Mouse (Mus musculus): Measurements from ENCODE around the gene Thrb. TPM values are rescaled to one million over a fixed set of nuclear protein-coding genes. Genes with fewer than 3 reads are reported as not detected.

Gene Thrb
- polyA plus RNA-seq, 1 experiment = 0.65 TPM

DNA sequence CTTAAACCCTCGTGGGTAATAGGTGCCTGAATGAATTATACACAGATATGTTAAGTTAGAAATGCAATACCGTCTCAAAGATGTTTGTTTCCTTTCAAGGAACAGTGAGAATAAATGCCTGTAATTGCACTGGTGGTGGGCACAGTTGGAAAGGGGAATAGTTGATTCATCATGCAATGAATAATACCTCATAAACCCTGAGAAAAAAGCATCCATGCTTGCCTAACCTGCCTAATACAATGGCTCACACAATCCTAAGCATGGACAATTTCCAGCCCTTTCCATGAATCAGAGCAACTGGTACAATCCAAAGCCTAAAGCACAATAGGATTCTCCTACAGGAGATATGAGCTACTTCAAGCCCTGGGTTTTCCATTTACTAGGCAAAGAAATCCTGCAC lies 299.8 kb downstream of the Thrb start:
- Histone ChIP-seq H3K27ac (ENCODE audit: insufficient read depth, low read length) (no peak overlapping the region), H3K36me3 (ENCODE audit: control insufficient read depth, insufficient read depth, low read length) (no peaks in the 10 kb centered on the region), H3K4me3 (ENCODE audit: extremely low read depth, insufficient read depth, insufficient read length) (no peak overlapping the region), H3K4me1 (ENCODE audit: control insufficient read depth, insufficient read depth, insufficient read length) (no peaks in the 10 kb centered on the region), H3K27me3 (ENCODE audit: control insufficient read depth, insufficient read depth, low read length) (no peaks in the 10 kb centered on the region)
- WGBS = 72% methylated on average over 2 of the region's 2 CpGs
- TF ChIP-seq POLR2A (IDR thresholded peaks at IDR 0.05; ENCODE audit: low read depth, low read length) = no peak
- DNase-seq (ENCODE audit: low read depth in 1 of 2, low spot score in 2 of 2) = no peak

DNA sequence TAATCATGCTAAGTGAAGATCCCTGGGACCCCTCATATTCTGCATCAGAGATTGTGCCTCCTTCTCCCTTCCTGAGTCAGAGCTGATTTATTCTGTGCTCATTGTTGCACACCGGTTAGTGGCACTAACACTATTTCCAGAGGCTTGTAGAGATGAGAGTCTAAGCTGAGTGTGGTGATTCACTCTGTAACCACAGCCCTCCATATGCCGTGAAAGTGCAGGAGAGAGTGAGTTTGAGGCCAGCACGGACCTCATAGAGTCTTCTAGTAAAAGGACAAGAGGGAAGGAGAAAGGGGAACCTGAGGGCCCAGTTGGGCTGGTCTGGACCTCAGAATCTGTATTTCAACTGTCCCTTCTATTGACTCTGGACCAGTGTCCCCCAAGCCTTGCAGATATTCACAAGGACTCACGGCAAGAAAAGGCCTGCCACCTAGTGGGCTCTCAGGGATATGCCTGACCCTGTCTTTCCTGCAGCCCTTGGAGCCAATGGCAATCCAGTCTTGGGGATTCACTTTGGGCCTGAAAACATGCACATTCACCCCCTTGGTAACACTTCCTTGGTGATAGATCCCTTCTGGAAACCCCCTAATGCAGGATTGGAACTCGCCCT lies 307.2 kb downstream of the Thrb start:
- Histone ChIP-seq H3K4me3 (ENCODE audit: extremely low read depth, insufficient read depth, insufficient read length) (no peak overlapping the region), H3K36me3 (ENCODE audit: control insufficient read depth, insufficient read depth, low read length) (no peaks in the 10 kb centered on the region), H3K27me3 (ENCODE audit: control insufficient read depth, insufficient read depth, low read length) (no peaks in the 10 kb centered on the region), H3K27ac (ENCODE audit: insufficient read depth, low read length) (no peak overlapping the region), H3K4me1 (ENCODE audit: control insufficient read depth, insufficient read depth, insufficient read length) (no peaks in the 10 kb centered on the region)
- 39% methylated on average over 5 of the region's 5 CpGs for WGBS
- peak in 1 of 2 experiments; percentile 7 for DNase-seq (ENCODE audit: low read depth in 1 of 2, low spot score in 2 of 2)
- TF ChIP-seq POLR2A (IDR thresholded peaks at IDR 0.05; ENCODE audit: low read depth, low read length) (no peak), CTCF (IDR thresholded peaks at IDR 0.05; ENCODE audit: extremely low read depth, insufficient read depth, insufficient read length, insufficient replicate concordance) (peak; percentile 58; the same call in 1 of the 2 replicates)

DNA sequence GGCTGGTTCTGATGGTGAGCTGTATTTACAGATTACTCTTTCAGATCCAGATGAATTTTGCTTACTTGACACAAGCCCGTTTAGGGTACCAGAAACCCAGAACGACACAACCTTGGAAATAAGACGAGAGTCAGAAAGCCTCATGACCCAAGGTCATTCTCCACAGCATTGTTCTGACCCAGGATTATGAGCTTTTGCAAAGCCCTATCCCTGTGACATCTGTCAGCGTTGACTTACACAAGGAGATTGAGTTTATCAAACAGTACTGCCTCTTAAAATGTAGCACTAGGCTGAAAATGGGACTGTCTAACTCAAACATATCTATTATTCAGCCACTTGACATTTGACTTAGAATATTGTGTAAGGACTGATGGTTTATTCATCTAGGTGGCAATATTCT lies 312.1 kb downstream of the Thrb start:
- whole genome bisulfite sequencing = 86% methylated on average over 4 of the region's 4 CpGs
- DNase-seq (ENCODE audit: low read depth in 1 of 2, low spot score in 2 of 2) = no peak
- no peaks in the 10 kb centered on the region for H3K4me1 ChIP-seq (ENCODE audit: control insufficient read depth, insufficient read depth, insufficient read length)
- no peak overlapping the region for H3K4me3 ChIP-seq (ENCODE audit: extremely low read depth, insufficient read depth, insufficient read length)
- no peaks in the 10 kb centered on the region for H3K27me3 ChIP-seq (ENCODE audit: control insufficient read depth, insufficient read depth, low read length)
- TF ChIP-seq POLR2A (IDR thresholded peaks at IDR 0.05; ENCODE audit: low read depth, low read length) = no peak
- TF ChIP-seq CTCF (IDR thresholded peaks at IDR 0.05; ENCODE audit: extremely low read depth, insufficient read depth, insufficient read length, insufficient replicate concordance) = no peak
- H3K36me3 ChIP-seq (ENCODE audit: control insufficient read depth, insufficient read depth, low read length) = no peaks in the 10 kb centered on the region
- H3K27ac ChIP-seq (ENCODE audit: insufficient read depth, low read length) = no peak overlapping the region

DNA sequence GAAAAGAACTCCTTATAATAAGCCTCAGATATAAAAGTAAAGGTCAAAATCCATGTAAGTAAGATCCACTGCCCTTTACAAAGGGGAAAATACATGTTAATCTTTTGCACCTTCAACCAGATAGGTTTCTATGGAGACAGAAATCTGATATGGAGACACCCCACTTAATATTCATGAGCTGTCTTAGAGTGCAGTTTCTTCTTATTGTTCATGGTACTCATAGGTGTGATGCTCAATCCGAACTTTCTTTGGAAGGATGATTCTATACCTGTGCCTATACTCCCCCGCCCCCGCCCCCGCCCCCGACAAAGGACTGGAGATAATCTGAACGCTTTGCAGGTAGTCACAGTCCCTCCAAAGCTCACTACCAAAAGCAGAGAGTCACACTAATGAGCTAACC lies 312.6 kb downstream of the Thrb start:
- TF ChIP-seq CTCF (IDR thresholded peaks at IDR 0.05; ENCODE audit: extremely low read depth, insufficient read depth, insufficient read length, insufficient replicate concordance) = no peak
- TF ChIP-seq POLR2A (IDR thresholded peaks at IDR 0.05; ENCODE audit: low read depth, low read length) = no peak

DNA sequence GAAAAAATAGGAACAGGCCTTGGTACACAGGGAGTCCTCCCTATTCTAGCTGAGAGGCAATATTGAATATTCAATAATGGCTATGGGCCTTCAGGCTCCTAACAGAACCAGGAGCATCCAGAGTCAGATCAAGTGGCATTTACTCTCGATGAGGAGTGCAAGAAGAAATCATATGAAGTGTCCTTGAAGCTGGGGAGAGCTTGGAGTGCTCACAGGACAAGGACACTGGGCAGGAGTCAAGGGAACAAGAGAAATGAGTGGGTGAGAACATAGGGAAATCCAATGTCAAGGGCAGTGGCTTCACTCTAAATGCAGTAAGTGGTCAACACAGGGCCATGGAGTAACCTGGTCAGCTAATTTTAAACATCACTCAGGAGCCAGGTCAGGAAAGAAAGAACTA lies 315.7 kb downstream of the Thrb start:
- no peaks in the 10 kb centered on the region for H3K27me3 ChIP-seq (ENCODE audit: control insufficient read depth, insufficient read depth, low read length)
- WGBS = 70% methylated on average over 1 of the region's 1 CpGs
- no peak for TF ChIP-seq POLR2A (IDR thresholded peaks at IDR 0.05; ENCODE audit: low read depth, low read length)
- no peak for TF ChIP-seq CTCF (IDR thresholded peaks at IDR 0.05; ENCODE audit: extremely low read depth, insufficient read depth, insufficient read length, insufficient replicate concordance)
- no peak for DNase-seq (ENCODE audit: low read depth in 1 of 2, low spot score in 2 of 2)
- no peaks in the 10 kb centered on the region for H3K4me1 ChIP-seq (ENCODE audit: control insufficient read depth, insufficient read depth, insufficient read length)
- H3K36me3 ChIP-seq (ENCODE audit: control insufficient read depth, insufficient read depth, low read length) = no peaks in the 10 kb centered on the region
- H3K27ac ChIP-seq (ENCODE audit: insufficient read depth, low read length) = no peak overlapping the region
- no peak overlapping the region for H3K4me3 ChIP-seq (ENCODE audit: extremely low read depth, insufficient read depth, insufficient read length)

More for the DNA sequence above, 312.6 kb downstream of the Thrb start:
- H3K27ac ChIP-seq (ENCODE audit: insufficient read depth, low read length) = no peak overlapping the region
- H3K36me3 ChIP-seq (ENCODE audit: control insufficient read depth, insufficient read depth, low read length) = no peaks in the 10 kb centered on the region
- 91% methylated on average over 6 of the region's 6 CpGs for WGBS
- no peak overlapping the region for H3K4me3 ChIP-seq (ENCODE audit: extremely low read depth, insufficient read depth, insufficient read length)
- no peaks in the 10 kb centered on the region for H3K27me3 ChIP-seq (ENCODE audit: control insufficient read depth, insufficient read depth, low read length)
- no peak for DNase-seq (ENCODE audit: low read depth in 1 of 2, low spot score in 2 of 2)
- no peaks in the 10 kb centered on the region for H3K4me1 ChIP-seq (ENCODE audit: control insufficient read depth, insufficient read depth, insufficient read length)

DNA sequence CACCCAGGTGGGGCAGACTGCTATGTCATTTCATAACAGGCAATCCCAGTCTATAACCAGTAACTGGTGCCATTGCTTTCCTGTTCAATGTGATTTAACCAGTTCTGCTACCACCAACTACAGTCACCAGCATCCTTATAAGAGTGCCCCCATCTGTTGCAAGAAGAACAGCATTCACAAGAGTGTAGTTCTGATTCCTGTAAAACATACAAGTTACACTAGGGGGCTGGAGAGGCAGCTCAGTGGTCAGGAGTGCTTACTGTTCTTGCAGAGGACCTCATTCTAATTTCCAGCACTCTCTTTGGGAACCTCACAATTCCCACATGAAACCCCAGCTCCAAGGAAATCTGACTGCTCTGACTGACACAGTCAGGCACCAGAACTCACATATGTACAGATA lies 318.2 kb downstream of the Thrb start:
- no peak for DNase-seq (ENCODE audit: low read depth in 1 of 2, low spot score in 2 of 2)
- TF ChIP-seq POLR2A (IDR thresholded peaks at IDR 0.05; ENCODE audit: low read depth, low read length) (no peak), CTCF (IDR thresholded peaks at IDR 0.05; ENCODE audit: extremely low read depth, insufficient read depth, insufficient read length, insufficient replicate concordance) (no peak)

DNA sequence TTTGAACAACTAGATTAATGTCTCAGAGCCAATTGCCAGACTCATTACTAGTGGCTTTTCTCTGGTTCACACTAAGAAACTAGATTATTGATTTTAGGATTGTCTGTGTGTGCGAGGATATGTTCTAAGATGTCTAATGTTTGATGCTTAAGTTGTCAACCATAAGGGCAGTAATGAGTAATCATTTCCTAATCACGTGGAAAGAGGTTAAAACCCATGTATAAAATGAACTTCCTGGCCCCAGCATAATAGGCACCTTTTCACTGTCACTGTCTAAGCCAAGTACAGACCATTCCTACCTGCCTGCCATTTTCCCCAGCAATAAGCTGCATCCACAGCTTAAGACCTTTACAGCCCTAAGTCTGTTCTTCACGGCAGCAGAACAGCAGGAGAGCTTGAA lies 321.2 kb downstream of the Thrb start:
- no peak overlapping the region for H3K4me3 ChIP-seq (ENCODE audit: extremely low read depth, insufficient read depth, insufficient read length)
- DNase-seq (ENCODE audit: low read depth in 1 of 2, low spot score in 2 of 2) = no peak
- 76% methylated on average over 3 of the region's 3 CpGs for WGBS
- TF ChIP-seq CTCF (IDR thresholded peaks at IDR 0.05; ENCODE audit: extremely low read depth, insufficient read depth, insufficient read length, insufficient replicate concordance) (no peak), POLR2A (IDR thresholded peaks at IDR 0.05; ENCODE audit: low read depth, low read length) (no peak)
- H3K27me3 ChIP-seq (ENCODE audit: control insufficient read depth, insufficient read depth, low read length) = no peaks in the 10 kb centered on the region
- H3K36me3 ChIP-seq (ENCODE audit: control insufficient read depth, insufficient read depth, low read length) = no peaks in the 10 kb centered on the region
- no peak overlapping the region for H3K27ac ChIP-seq (ENCODE audit: insufficient read depth, low read length)
- peaks cover 2% of the 10 kb centered on the region; the same call in 1 of the 2 replicates for H3K4me1 ChIP-seq (ENCODE audit: control insufficient read depth, insufficient read depth, insufficient read length)

More for the DNA sequence above, 318.2 kb downstream of the Thrb start:
- Histone ChIP-seq H3K36me3 (ENCODE audit: control insufficient read depth, insufficient read depth, low read length) (no peaks in the 10 kb centered on the region), H3K27ac (ENCODE audit: insufficient read depth, low read length) (no peak overlapping the region), H3K4me1 (ENCODE audit: control insufficient read depth, insufficient read depth, insufficient read length) (peaks cover 2% of the 10 kb centered on the region; the same call in 1 of the 2 replicates), H3K4me3 (ENCODE audit: extremely low read depth, insufficient read depth, insufficient read length) (no peak overlapping the region), H3K27me3 (ENCODE audit: control insufficient read depth, insufficient read depth, low read length) (no peaks in the 10 kb centered on the region)
